Mouse (Mus musculus): ENCODE results near the gene Prss23.

DNA sequence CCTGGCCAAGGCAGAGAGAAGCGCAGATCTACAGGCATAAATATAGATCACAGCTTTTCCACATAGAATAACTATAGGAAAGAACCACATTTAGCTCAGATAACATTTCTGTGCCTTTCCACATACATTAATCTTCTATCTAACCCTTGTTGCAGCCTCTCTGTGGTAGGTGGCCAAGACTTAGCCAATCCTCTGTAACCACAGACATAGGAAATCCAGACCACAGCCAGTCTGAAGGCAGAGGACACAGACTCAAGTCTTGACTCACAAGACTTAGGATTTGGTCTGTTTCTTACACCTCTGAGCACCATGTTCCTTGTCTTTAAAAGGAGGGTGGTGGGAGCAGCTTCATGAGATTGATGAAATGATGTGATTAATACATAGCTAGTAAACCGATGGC is 37.6 kb upstream of the Prss23 start:
- no peak for TF ChIP-seq POLR2A (IDR thresholded peaks at IDR 0.05; ENCODE audit: borderline replicate concordance, extremely low read depth, insufficient read depth, insufficient read length, poor library complexity, severe bottlenecking)
- TF ChIP-seq CTCF (IDR thresholded peaks at IDR 0.05; ENCODE audit: borderline replicate concordance, extremely low read depth, insufficient read depth, insufficient read length): no peak
